Mouse (Mus musculus): ENCODE data around the gene Fam167b.
A peak's percentile ranks its signal among the peaks of the same experiment; 100 is the strongest.

Gene Fam167b

DNA sequence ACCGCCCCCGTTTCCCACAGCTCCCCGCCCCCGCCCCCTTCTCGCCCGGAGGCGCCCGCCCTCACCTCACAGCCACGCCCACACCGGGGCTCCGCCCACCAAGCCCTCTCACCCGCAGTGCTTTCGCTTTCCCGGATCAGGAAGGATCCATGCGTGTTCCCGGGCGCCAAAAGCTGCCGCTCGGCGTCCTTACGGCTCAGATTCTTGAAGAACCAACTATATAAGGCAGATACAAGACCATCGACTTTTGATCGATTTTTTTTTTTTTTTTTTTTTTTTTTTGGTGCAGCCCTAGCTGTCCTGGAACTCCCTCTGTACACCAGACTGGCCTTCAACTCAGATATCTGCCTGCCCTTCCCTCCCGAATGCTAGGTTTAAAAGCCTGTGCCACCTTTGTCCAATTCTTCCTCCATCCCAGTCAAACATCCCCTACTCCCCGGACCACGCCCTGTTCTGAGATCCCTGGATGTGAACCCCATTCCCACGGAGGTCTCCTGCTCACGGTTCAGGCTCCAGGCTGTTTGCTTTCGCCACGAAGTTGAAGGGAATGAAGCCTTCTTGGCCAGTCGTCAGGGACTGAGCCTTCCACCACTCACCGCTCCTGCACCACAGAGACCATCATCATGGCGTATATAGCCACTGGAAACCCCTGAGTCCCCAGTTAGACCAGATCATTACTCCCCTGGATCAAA lies 21.7 kb downstream of the Fam167b start:
- no peak for TF ChIP-seq GATA4 (IDR thresholded peaks at IDR 0.05; ENCODE audit: insufficient replicate concordance, low read length)

DNA sequence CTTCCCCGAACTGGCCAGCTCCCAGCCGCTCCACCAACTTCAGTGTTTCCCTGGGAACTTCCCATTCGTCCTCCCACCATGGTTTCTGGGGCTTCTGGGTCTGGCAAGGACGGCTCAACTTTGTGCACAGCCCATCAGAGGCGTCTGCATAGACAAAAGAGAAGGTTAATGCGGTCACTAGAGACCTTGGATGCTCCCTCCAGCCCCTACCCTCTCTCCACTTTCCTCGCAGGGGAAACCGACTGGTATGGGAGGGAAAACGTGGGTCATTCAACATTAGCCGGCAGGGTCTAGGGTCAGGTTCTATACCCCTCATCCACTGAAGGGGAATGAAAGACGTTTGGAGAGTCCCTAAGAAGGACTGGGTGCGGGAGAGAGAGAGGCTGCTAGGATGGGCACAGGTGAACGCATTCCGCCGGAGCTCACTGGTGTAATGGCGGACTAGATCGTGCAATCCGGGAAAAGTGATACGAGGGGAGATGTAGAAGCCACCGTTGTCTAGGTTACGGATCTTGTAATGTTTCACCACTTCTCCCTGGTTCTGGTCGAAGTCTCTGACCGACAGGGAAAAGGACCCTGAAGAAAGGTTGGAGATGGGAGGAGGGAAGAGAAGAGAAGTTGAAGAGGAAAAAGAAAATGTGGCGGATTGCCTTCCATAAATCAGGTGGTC lies 22.4 kb downstream of the Fam167b start:
- no peak for TF ChIP-seq GATA4 (IDR thresholded peaks at IDR 0.05; ENCODE audit: insufficient replicate concordance, low read length)

- TF ChIP-seq GATA4 (IDR thresholded peaks at IDR 0.05; ENCODE audit: insufficient replicate concordance, low read length) = no peak
Measured at GRCm38 (mm10) chr4:129555421-129555861, 22.9 kb downstream of the Fam167b start.

DNA sequence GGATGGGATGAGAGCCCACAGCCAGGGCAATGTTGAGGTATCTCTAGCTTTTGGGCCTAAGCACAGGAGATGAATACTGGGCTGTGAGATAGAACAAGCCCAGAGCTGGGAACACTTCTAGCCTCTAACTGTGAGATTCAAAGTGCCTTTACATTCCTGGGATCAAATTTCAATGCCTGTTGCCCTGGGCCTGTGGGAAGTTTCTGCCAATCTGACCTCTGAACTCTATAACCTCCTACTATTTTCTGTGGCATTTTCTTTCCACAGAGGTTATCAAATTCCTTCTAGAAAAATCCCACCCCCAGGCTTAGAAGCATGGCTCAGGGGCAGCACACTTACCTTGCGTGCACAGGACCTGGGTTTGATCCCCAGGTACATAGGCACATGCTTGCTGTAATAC lies 28.1 kb downstream of the Fam167b start:
- TF ChIP-seq GATA4 (IDR thresholded peaks at IDR 0.05; ENCODE audit: insufficient replicate concordance, low read length) = no peak

DNA sequence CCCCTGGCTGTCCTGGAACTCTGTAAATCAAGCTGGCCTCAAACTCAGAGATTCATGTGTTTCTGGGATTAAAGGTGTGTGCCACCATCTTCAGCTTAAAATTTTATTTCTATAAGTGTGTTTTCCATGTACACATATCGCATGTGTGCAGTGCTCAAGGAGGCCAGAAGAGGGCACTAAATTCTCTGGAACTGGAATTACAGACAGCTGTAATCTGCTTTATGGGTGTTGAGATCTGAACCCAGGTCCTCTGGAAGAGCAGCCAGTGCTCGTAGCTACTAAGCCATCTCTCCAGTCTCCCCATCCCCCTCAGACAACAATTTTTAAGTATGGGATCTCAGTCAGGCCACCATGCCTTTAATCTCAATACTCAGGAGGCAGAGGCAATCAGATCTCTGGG lies 29.0 kb downstream of the Fam167b start:
- no peak for TF ChIP-seq GATA4 (IDR thresholded peaks at IDR 0.05; ENCODE audit: insufficient replicate concordance, low read length)

DNA sequence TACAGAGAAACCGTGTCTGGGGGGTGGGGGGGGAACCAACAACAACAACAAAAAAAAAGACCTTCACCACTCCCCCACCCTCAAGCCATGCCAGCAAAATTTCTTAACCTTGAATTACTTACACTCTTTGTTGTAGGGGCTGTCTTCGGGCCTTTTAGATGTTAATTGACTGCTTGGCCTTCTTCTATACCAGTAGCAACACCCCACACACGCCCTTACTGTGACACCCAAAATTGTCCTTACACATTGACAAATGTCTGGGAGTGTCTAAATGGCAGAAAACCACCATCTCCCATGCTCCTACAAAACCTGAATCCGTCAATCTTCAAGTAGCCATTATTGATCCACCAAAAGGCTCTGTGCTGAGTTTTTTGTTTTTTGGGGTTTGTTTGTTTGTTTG lies 34.2 kb downstream of the Fam167b start:
- no peak for TF ChIP-seq GATA4 (IDR thresholded peaks at IDR 0.05; ENCODE audit: insufficient replicate concordance, low read length)

DNA sequence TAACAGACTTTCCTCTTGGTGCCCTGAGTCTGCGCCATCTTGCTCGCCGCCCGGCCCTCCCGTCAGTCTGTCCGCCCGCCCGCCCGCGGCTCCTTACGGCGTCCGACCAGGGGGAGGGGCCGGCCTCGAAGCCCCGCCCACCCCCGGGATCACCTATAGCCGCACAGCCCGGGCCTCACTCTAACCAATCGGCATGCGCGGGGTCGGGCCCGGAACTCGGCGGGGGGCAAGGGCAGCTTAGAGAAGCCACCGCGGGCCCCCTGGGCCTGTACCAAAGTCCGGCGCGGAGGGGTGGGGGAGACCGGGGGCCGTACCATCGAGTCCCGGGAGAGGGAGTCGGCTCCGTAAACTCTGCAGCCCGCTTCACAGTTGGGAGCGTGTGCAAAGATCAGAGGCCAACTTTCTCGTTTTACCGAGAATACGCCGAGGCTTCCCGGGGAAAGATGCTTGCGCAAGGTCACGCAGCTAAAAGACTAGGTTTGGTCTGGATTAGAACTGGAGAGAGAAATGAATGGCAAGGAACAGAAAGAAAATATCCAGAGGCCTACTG lies 35.7 kb downstream of the Fam167b start, which contains the start of gene Hdac1:
TSS of gene Hdac1 (minus strand) at position 122 of the 550 bp plus-strand sequence.
- 0 out of 2 replicates have a peak, but pooled peaks have one; percentile 31 for TF ChIP-seq GATA4 (IDR thresholded peaks at IDR 0.05; ENCODE audit: insufficient replicate concordance, low read length)

- no peak for TF ChIP-seq GATA4 (IDR thresholded peaks at IDR 0.05; ENCODE audit: insufficient replicate concordance, low read length)
Measured at GRCm38 (mm10) chr4:129541868-129542591, 36.3 kb downstream of the Fam167b start.

DNA sequence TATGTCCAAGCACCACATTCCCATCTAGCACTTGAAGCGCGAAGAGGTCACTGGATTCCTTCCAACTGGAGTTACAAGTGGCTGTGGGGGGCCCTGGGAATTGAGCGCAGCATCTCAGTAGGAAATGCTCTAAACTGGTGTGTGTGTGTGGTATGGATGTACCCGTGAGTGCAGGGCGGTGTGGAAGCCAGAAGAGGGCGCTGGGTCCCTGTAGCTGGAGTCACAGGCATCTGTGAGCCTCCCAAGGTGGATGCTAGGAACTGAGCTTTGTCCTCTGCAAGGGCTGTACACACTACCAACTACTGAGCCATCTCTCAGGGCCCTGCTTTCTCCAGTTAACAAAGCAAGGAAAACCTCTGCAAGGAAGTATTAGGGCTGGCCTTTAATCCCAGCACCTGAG lies 38.3 kb downstream of the Fam167b start:
- TF ChIP-seq GATA4 (IDR thresholded peaks at IDR 0.05; ENCODE audit: insufficient replicate concordance, low read length) = no peak

All from liver, adult (tissue).